Mouse (Mus musculus) heart, embryonic 12.5 days (tissue): ENCODE results near the gene Sowahd. TPM values are rescaled to one million over a fixed set of nuclear protein-coding genes. Genes with fewer than 3 reads are reported as not detected.

Experiments used
- ATAC-seq: fragments of 200-750 bp; cut with Nextera tagmentation; 2 replicates; pipeline ENCODE4 v1.8.0; 2017; ENCODE audit warnings: moderate TSS enrichment, moderate library complexity; ENCODE audit not compliant: insufficient number of reproducible peaks, low FRiP score
- H3K27ac ChIP-seq: fragments of 300-500 bp; sonication (generic); 2 replicates; pipeline ENCODE4 v1.5.1; 2016; ENCODE audit warnings: mild to moderate bottlenecking, moderate library complexity; ENCODE audit not compliant: poor library complexity, severe bottlenecking
- H3K27me3 ChIP-seq: fragments of 300-500 bp; sonication (generic); replicated peaks from 2 replicates; pipeline ENCODE4 v1.6.1; 2016; ENCODE audit warnings: mild to moderate bottlenecking, moderate library complexity
- H3K36me3 ChIP-seq: fragments of 300-500 bp; sonication (generic); 2 replicates; pipeline ENCODE4 v1.6.1; 2016; ENCODE audit warnings: mild to moderate bottlenecking, moderate library complexity
- H3K4me1 ChIP-seq: fragments of 300-500 bp; sonication (generic); replicated peaks from 2 replicates; pipeline ENCODE4 v1.6.1; 2016; ENCODE audit warnings: mild to moderate bottlenecking
- H3K4me2 ChIP-seq: fragments of 300-500 bp; sonication (generic); 2 replicates; pipeline ENCODE4 v1.6.1; 2016; ENCODE audit warnings: mild to moderate bottlenecking, moderate library complexity
- H3K4me3 ChIP-seq: fragments of 300-500 bp; sonication (generic); 2 replicates; pipeline ENCODE4 v1.5.1; 2016; ENCODE audit warnings: mild to moderate bottlenecking
- H3K9ac ChIP-seq: fragments of 300-500 bp; sonication (generic); 2 replicates; pipeline ENCODE4 v1.6.1; 2016; ENCODE audit warnings: mild to moderate bottlenecking, moderate library complexity
- H3K9me3 ChIP-seq: fragments of 300-500 bp; sonication (generic); replicated peaks from 2 replicates; pipeline ENCODE4 v1.6.1; 2016; ENCODE audit warnings: mild to moderate bottlenecking, moderate library complexity
- WGBS: fragments of 180-500 bp; shearing (Covaris S2); methylation state at CpG from one replicate; pipeline ENCODE4 v1.1.7; 2016; 5-methylcytosine and 5-hydroxymethylcytosine counted together
- polyA plus RNA-seq: library from polyadenylated mRNA; unstranded; fragments of >200 nt; fragmentation: Nextera tagmentation; extraction: Ambion mirVana; gene quantifications from 2 replicates; pipeline ENCODE4 v1.2.1, GENCODE M21; 2016

Gene Sowahd
- polyA plus RNA-seq = 0.86 and 0.88 TPM in 2 replicates

GRCm38 (mm10) chrX:37048066-37048889, at the start of gene Sowahd:
Gene Sowahd, plus strand, starts transcription at chrX:37048845.
- no peak for ATAC-seq
- 7% methylated on average over 30 of the region's 38 CpGs for WGBS
- H3K27me3 ChIP-seq = peaks cover 81% of the 10 kb centered on the region

GRCm38 (mm10) chrX:37013870-37014269, 34.8 kb upstream of the Sowahd start:
- Histone ChIP-seq H3K4me2 (no peak overlapping the region), H3K27me3 (no peaks in the 10 kb centered on the region), H3K9ac (no peak overlapping the region), H3K27ac (no peak overlapping the region), H3K36me3 (no peaks in the 10 kb centered on the region), H3K4me1 (no peaks in the 10 kb centered on the region), H3K9me3 (no peaks in the 10 kb centered on the region), H3K4me3 (no peak overlapping the region)
- ATAC-seq = no peak
- 37% methylated on average over 5 of the region's 5 CpGs for WGBS

More at GRCm38 (mm10) chrX:37048066-37048889, at the start of gene Sowahd:
- Histone ChIP-seq H3K36me3 (no peaks in the 10 kb centered on the region), H3K4me1 (peaks cover 9% of the 10 kb centered on the region), H3K9me3 (no peaks in the 10 kb centered on the region), H3K27ac (no peak within 1 kb of the TSS), H3K4me2 (peak within 1 kb of the TSS; percentile 76), H3K9ac (no peak within 1 kb of the TSS; the same call in 1 of the 2 replicates), H3K4me3 (peak within 1 kb of the TSS; percentile 43)

GRCm38 (mm10) chrX:37018150-37018654, 30.4 kb upstream of the Sowahd start:
- Histone ChIP-seq H3K36me3 (no peaks in the 10 kb centered on the region), H3K4me2 (no peak overlapping the region), H3K27ac (no peak overlapping the region), H3K27me3 (no peaks in the 10 kb centered on the region), H3K4me3 (no peak overlapping the region), H3K4me1 (no peaks in the 10 kb centered on the region), H3K9ac (no peak overlapping the region), H3K9me3 (no peaks in the 10 kb centered on the region)
- no peak for ATAC-seq
- 83% methylated on average over 9 of the region's 9 CpGs for WGBS

- ATAC-seq = no peak
- Histone ChIP-seq H3K4me2 (no peak overlapping the region), H3K4me3 (no peak overlapping the region), H3K27me3 (no peaks in the 10 kb centered on the region), H3K9ac (no peak overlapping the region), H3K27ac (no peak overlapping the region), H3K9me3 (no peaks in the 10 kb centered on the region), H3K36me3 (no peaks in the 10 kb centered on the region), H3K4me1 (no peaks in the 10 kb centered on the region)
- 62% methylated on average over 3 of the region's 3 CpGs for WGBS
These were observed 29.6 kb upstream of the Sowahd start for GRCm38 (mm10) chrX:37019045-37019444.

GRCm38 (mm10) chrX:37022690-37023089, 26.0 kb upstream of the Sowahd start:
- Histone ChIP-seq H3K4me3 (no peak overlapping the region), H3K27ac (no peak overlapping the region), H3K4me1 (no peaks in the 10 kb centered on the region), H3K27me3 (no peaks in the 10 kb centered on the region), H3K36me3 (no peaks in the 10 kb centered on the region), H3K4me2 (no peak overlapping the region), H3K9me3 (no peaks in the 10 kb centered on the region), H3K9ac (no peak overlapping the region)
- no peak for ATAC-seq
- WGBS = 9% methylated on average over 3 of the region's 3 CpGs

GRCm38 (mm10) chrX:37023652-37024309, 24.9 kb upstream of the Sowahd start:
- Histone ChIP-seq H3K27ac (no peak overlapping the region), H3K36me3 (no peaks in the 10 kb centered on the region), H3K9ac (no peak overlapping the region), H3K4me1 (no peaks in the 10 kb centered on the region), H3K4me2 (no peak overlapping the region), H3K4me3 (no peak overlapping the region), H3K9me3 (no peaks in the 10 kb centered on the region), H3K27me3 (no peaks in the 10 kb centered on the region)
- ATAC-seq = no peak
- WGBS = 67% methylated on average over 10 of the region's 10 CpGs

GRCm38 (mm10) chrX:37028378-37028777, 20.3 kb upstream of the Sowahd start:
- Histone ChIP-seq H3K9ac (no peak overlapping the region), H3K36me3 (no peaks in the 10 kb centered on the region), H3K4me3 (no peak overlapping the region), H3K27me3 (no peaks in the 10 kb centered on the region), H3K27ac (no peak overlapping the region), H3K9me3 (no peaks in the 10 kb centered on the region), H3K4me2 (no peak overlapping the region), H3K4me1 (no peaks in the 10 kb centered on the region)
- ATAC-seq = no peak
- WGBS = 53% methylated on average over 3 of the region's 3 CpGs

GRCm38 (mm10) chrX:37042726-37043125, 5.9 kb upstream of the Sowahd start:
- Histone ChIP-seq H3K4me3 (no peak overlapping the region), H3K9ac (no peak overlapping the region), H3K27ac (no peak overlapping the region), H3K4me1 (no peaks in the 10 kb centered on the region), H3K27me3 (peaks cover 28% of the 10 kb centered on the region), H3K36me3 (no peaks in the 10 kb centered on the region), H3K4me2 (no peak overlapping the region), H3K9me3 (no peaks in the 10 kb centered on the region)
- 20% methylated on average over 9 of the region's 9 CpGs for WGBS
- ATAC-seq = no peak

- H3K4me1 ChIP-seq = peaks cover 9% of the 10 kb centered on the region
- H3K27me3 ChIP-seq = peaks cover 88% of the 10 kb centered on the region
- H3K4me2 ChIP-seq = peak overlapping the region; percentile 76
- H3K9ac ChIP-seq = no peak overlapping the region
- no peak overlapping the region for H3K27ac ChIP-seq
- 14% methylated on average over 69 of the region's 70 CpGs for WGBS
- H3K9me3 ChIP-seq = no peaks in the 10 kb centered on the region
- H3K36me3 ChIP-seq = no peaks in the 10 kb centered on the region
- H3K4me3 ChIP-seq = peak overlapping the region; percentile 43
- ATAC-seq = no peak
These were observed 512 bp downstream of the Sowahd start for GRCm38 (mm10) chrX:37048890-37049823.

GRCm38 (mm10) chrX:37063902-37064301, 15.3 kb downstream of the Sowahd start:
- no peaks in the 10 kb centered on the region for H3K9me3 ChIP-seq
- no peaks in the 10 kb centered on the region for H3K36me3 ChIP-seq
- WGBS = 73% methylated on average over 9 of the region's 9 CpGs

More at GRCm38 (mm10) chrX:37063902-37064301, 15.3 kb downstream of the Sowahd start:
- Histone ChIP-seq H3K27me3 (no peaks in the 10 kb centered on the region), H3K4me3 (no peak overlapping the region), H3K4me2 (no peak overlapping the region), H3K9ac (no peak overlapping the region), H3K4me1 (no peaks in the 10 kb centered on the region), H3K27ac (no peak overlapping the region)
- ATAC-seq = no peak
